Mouse (Mus musculus): ENCODE data around the gene Itpa. TPM values are rescaled to one million over a fixed set of nuclear protein-coding genes. Genes with fewer than 3 reads are reported as not detected.

The Itpa gene
- total and polyA plus RNA-seq, 3 experiments: 102 to 137 TPM; not detected in 1

- Histone ChIP-seq H3K4me3 (ENCODE audit: control insufficient read depth in 1 of 2, insufficient read depth in 1 of 2, low read depth in 2 of 2, low read length in 2 of 2) (no peak overlapping the region), H3K9ac (ENCODE audit: control insufficient read depth, low read depth, low read length, poor library complexity, severe bottlenecking) (no peak overlapping the region), H3K79me2 (ENCODE audit: control insufficient read depth, insufficient read depth, low read length, poor library complexity) (no peaks in the 10 kb centered on the region), H3K36me3 (ENCODE audit: control insufficient read depth in 1 of 2, insufficient read depth in 2 of 2, low read length in 2 of 2) (no peaks in the 10 kb centered on the region; a peak in 1 of 4 replicates), H3K4me1 (ENCODE audit: control insufficient read depth in 1 of 2, insufficient read depth in 2 of 2, low read length in 2 of 2) (no peaks in the 10 kb centered on the region), H3K27ac (ENCODE audit: control insufficient read depth, low read depth, low read length) (no peak overlapping the region), H3K27me3 (ENCODE audit: control insufficient read depth in 1 of 2, insufficient read depth in 2 of 2, low read length in 2 of 2) (no peaks in the 10 kb centered on the region), H3K9me3 (replicated peaks; ENCODE audit: insufficient read depth, low read length) (no peaks in the 10 kb centered on the region)
- TF ChIP-seq ZC3H11A (IDR thresholded peaks at IDR 0.05; ENCODE audit: low read depth, low read length): no peak
- no peak for TF ChIP-seq MYC (IDR thresholded peaks at IDR 0.05; ENCODE audit: low read depth, low read length)
- TF ChIP-seq EP300 (IDR thresholded peaks at IDR 0.05; ENCODE audit: low read depth in 1 of 2, low read length in 2 of 2): no peak
- no peak for TF ChIP-seq GATA1 (IDR thresholded peaks at IDR 0.05; ENCODE audit: low read depth, low read length)
- TF ChIP-seq POLR2AphosphoS2 (IDR thresholded peaks at IDR 0.05; ENCODE audit: low read length): no peak
- DNase-seq (ENCODE audit: low read depth, low spot score): no peak
Observed at GRCm38 (mm10) chr2:130717951-130718350, 50.5 kb downstream of the Itpa start.

- H3K36me3 ChIP-seq (ENCODE audit: control insufficient read depth in 1 of 2, insufficient read depth in 2 of 2, low read length in 2 of 2): peaks cover 0 to 2% of the 10 kb centered on the region in 2 experiments; a peak in 1 of 4 replicates
- no peaks in the 10 kb centered on the region for H3K9me3 ChIP-seq (replicated peaks; ENCODE audit: insufficient read depth, low read length)
- H3K27me3 ChIP-seq (ENCODE audit: control insufficient read depth in 1 of 2, insufficient read depth in 2 of 2, low read length in 2 of 2): no peaks in the 10 kb centered on the region
- no peak overlapping the region for H3K4me3 ChIP-seq (ENCODE audit: control insufficient read depth in 1 of 2, insufficient read depth in 1 of 2, low read depth in 2 of 2, low read length in 2 of 2)
- no peak for TF ChIP-seq HCFC1 (IDR thresholded peaks at IDR 0.05; ENCODE audit: low read depth, low read length)
- TF ChIP-seq JUND (IDR thresholded peaks at IDR 0.05; ENCODE audit: low read depth, low read length): no peak
- TF ChIP-seq SIN3A (IDR thresholded peaks at IDR 0.05; ENCODE audit: low read length): no peak
- no peak for TF ChIP-seq KAT2A (conservative IDR thresholded peaks at IDR 0.05; ENCODE audit: low read depth, low read length)
- TF ChIP-seq ELF1 (IDR thresholded peaks at IDR 0.05; ENCODE audit: low read depth, low read length): no peak
- no peak for TF ChIP-seq TCF12 (IDR thresholded peaks at IDR 0.05; ENCODE audit: low read depth, low read length)
- no peak for TF ChIP-seq MAZ (IDR thresholded peaks at IDR 0.05; ENCODE audit: low read depth, low read length)
- no peak for TF ChIP-seq ZKSCAN1 (IDR thresholded peaks at IDR 0.05; ENCODE audit: low read depth, low read length)
- TF ChIP-seq ZMIZ1 (IDR thresholded peaks at IDR 0.05; ENCODE audit: low read depth, low read length): no peak
- no peak for TF ChIP-seq MAFK (IDR thresholded peaks at IDR 0.05; ENCODE audit: borderline replicate concordance, low read depth, low read length)
- TF ChIP-seq RAD21 (IDR thresholded peaks at IDR 0.05; ENCODE audit: low read depth, low read length): no peak
- TF ChIP-seq MYC (IDR thresholded peaks at IDR 0.05; ENCODE audit: low read depth, low read length): no peak
- TF ChIP-seq POLR2AphosphoS5 (IDR thresholded peaks at IDR 0.05; ENCODE audit: borderline replicate concordance, low read depth, low read length): no peak
- TF ChIP-seq POLR2AphosphoS2 (IDR thresholded peaks at IDR 0.05; ENCODE audit: low read length): no peak
- no peak for TF ChIP-seq GATA1 (IDR thresholded peaks at IDR 0.05; ENCODE audit: low read depth, low read length)
- no peak for TF ChIP-seq NRF1 (IDR thresholded peaks at IDR 0.05; ENCODE audit: insufficient read depth, low read depth, low read length, poor library complexity, severe bottlenecking)
- DNase-seq (ENCODE audit: low read depth, low spot score): no peak
- H3K4me1 ChIP-seq (ENCODE audit: control insufficient read depth in 1 of 2, insufficient read depth in 2 of 2, low read length in 2 of 2): no peaks in the 10 kb centered on the region; a peak in 1 of 4 replicates
- H3K27ac ChIP-seq (ENCODE audit: control insufficient read depth, low read depth, low read length): no peak overlapping the region
- H3K79me2 ChIP-seq (ENCODE audit: control insufficient read depth, insufficient read depth, low read length, poor library complexity): no peaks in the 10 kb centered on the region
- H3K9ac ChIP-seq (ENCODE audit: control insufficient read depth, low read depth, low read length, poor library complexity, severe bottlenecking): no peak overlapping the region
Observed at GRCm38 (mm10) chr2:130724369-130724768, 57.0 kb downstream of the Itpa start.
